Mouse (Mus musculus) testis, adult 2 months (tissue): ENCODE results near the gene Gm49392. TPM values are rescaled to one million over a fixed set of nuclear protein-coding genes. Genes with fewer than 3 reads are reported as not detected.

ENCODE experiments used
- H3K27ac ChIP-seq: fragments of 200-500 bp; 2 replicates; pipeline ENCODE4 v1.5.1; 2012; ENCODE audit warnings: low read depth, low read length; ENCODE audit not compliant: control insufficient read depth, insufficient read depth
- H3K27me3 ChIP-seq: fragments of 200-500 bp; 2 replicates; pipeline ENCODE4 v1.6.1; 2012; ENCODE audit warnings: mild to moderate bottlenecking, low read length, moderate library complexity; ENCODE audit not compliant: control insufficient read depth, insufficient read depth
- H3K36me3 ChIP-seq: fragments of 200-500 bp; 2 replicates; pipeline ENCODE4 v1.6.1; 2012; ENCODE audit warnings: mild to moderate bottlenecking, low read length; ENCODE audit not compliant: control insufficient read depth, insufficient read depth
- H3K4me1 ChIP-seq: fragments of 200-500 bp; 2 replicates; pipeline ENCODE4 v1.6.1; 2012; ENCODE audit warnings: low read length; ENCODE audit not compliant: control insufficient read depth, insufficient read depth
- H3K4me3 ChIP-seq: fragments of 200-500 bp; 2 replicates; pipeline ENCODE4 v1.5.1; 2012; ENCODE audit warnings: low read depth, mild to moderate bottlenecking, low read length, moderate library complexity, mixed read lengths; ENCODE audit not compliant: control insufficient read depth
- CTCF ChIP-seq: fragments of 200-500 bp; IDR thresholded peaks from 2 replicates; pipeline ENCODE4 v1.5.1; 2012; ENCODE audit warnings: low read depth, mild to moderate bottlenecking, inconsistent platforms, low read length, moderate library complexity; ENCODE audit not compliant: control insufficient read depth, insufficient read depth, insufficient replicate concordance
- POLR2A ChIP-seq: fragments of 200-500 bp; IDR thresholded peaks from 2 replicates; pipeline ENCODE4 v1.6.1; 2012; ENCODE audit warnings: low read depth, mild to moderate bottlenecking, inconsistent platforms, low read length, moderate library complexity; ENCODE audit not compliant: control insufficient read depth
- polyA plus RNA-seq: library from polyadenylated mRNA; depleted of rRNA; stranded (reverse); fragments of >200 nt; gene quantifications from 2 replicates; pipeline ENCODE4 v1.2.3, GENCODE M21; 2012; rRNA removed

The Gm49392 gene
- polyA plus RNA-seq, 1 experiment = 0.12 TPM

GRCm38 (mm10) chr13:60819469-60819868 lies 77.2 kb downstream of the Gm49392 start:
- TF ChIP-seq POLR2A (no peak), CTCF (peak; percentile 48; the same call in 1 of the 2 replicates)
- H3K36me3 ChIP-seq = no peaks in the 10 kb centered on the region
- no peaks in the 10 kb centered on the region for H3K4me1 ChIP-seq
- H3K27ac ChIP-seq = no peak overlapping the region
- no peak overlapping the region for H3K4me3 ChIP-seq
- H3K27me3 ChIP-seq = no peaks in the 10 kb centered on the region

- no peaks in the 10 kb centered on the region for H3K4me1 ChIP-seq
- no peak overlapping the region for H3K4me3 ChIP-seq
- H3K27me3 ChIP-seq = no peaks in the 10 kb centered on the region
- no peaks in the 10 kb centered on the region for H3K36me3 ChIP-seq
- TF ChIP-seq CTCF (no peak), POLR2A (no peak)
- H3K27ac ChIP-seq = no peak overlapping the region
Measured at GRCm38 (mm10) chr13:60813722-60814121, 83.0 kb downstream of the Gm49392 start.

DNA sequence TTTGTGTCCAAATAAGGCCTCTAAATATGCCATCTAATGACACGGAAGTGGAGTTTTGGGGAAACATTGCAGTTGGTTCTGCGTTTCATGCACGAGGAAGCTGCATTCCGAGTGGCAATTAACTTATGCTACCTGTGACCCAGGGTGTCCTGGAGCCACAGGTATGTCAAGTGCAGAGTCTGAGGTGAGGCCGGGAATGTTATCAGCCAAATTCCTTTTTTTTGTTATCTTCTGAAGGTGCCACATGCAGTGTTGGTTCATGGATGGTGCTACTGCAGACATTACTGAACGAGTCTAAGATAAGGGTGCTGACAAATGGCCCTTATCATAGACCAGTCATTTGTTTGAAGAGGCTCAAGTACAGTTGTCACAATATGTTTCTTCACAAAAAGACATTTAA lies 83.9 kb downstream of the Gm49392 start:
- H3K4me3 ChIP-seq = no peak overlapping the region
- TF ChIP-seq CTCF = no peak
- TF ChIP-seq POLR2A = no peak
- H3K27me3 ChIP-seq = no peaks in the 10 kb centered on the region
- H3K36me3 ChIP-seq = no peaks in the 10 kb centered on the region
- H3K4me1 ChIP-seq = no peaks in the 10 kb centered on the region
- no peak overlapping the region for H3K27ac ChIP-seq

- Histone ChIP-seq H3K4me1 (no peaks in the 10 kb centered on the region), H3K27ac (no peak overlapping the region), H3K4me3 (no peak overlapping the region), H3K27me3 (no peaks in the 10 kb centered on the region), H3K36me3 (no peaks in the 10 kb centered on the region)
- TF ChIP-seq CTCF = no peak
- TF ChIP-seq POLR2A = no peak
Measured at GRCm38 (mm10) chr13:60809690-60810089, 87.0 kb downstream of the Gm49392 start.

- no peaks in the 10 kb centered on the region for H3K27me3 ChIP-seq
- H3K27ac ChIP-seq = no peak within 1 kb of the TSS
- TF ChIP-seq POLR2A = no peak
- H3K4me1 ChIP-seq = no peaks in the 10 kb centered on the region
- no peak within 1 kb of the TSS for H3K4me3 ChIP-seq
- H3K36me3 ChIP-seq = no peaks in the 10 kb centered on the region
Measured at GRCm38 (mm10) chr13:60802749-60803148, 93.9 kb downstream of the Gm49392 start, which contains the start of gene Ctsll3. TSS of gene Ctsll3 (minus strand) at chr13:60802849.

Other genes starting within 250 kb of the Gm49392 start
- gene BC051665, start 110.5 kb downstream of the Gm49392 start, polyA plus RNA-seq = not detected in 2 replicates
- not detected in 2 replicates for gene Ctsll3, start 94.0 kb downstream of the Gm49392 start, polyA plus RNA-seq
- gene 4930486L24Rik, start 32.4 kb downstream of the Gm49392 start, polyA plus RNA-seq = 0.23 and 0.36 TPM in 2 replicates
- 0.23 TPM in 1 of 2 replicates, not detected in the other for gene Ctla2b, start 553 bp upstream of the Gm49392 start, polyA plus RNA-seq
- not detected in 2 replicates for gene Tpbpb, start 8.0 kb upstream of the Gm49392 start, polyA plus RNA-seq
- gene Gm49393, start 38.7 kb upstream of the Gm49392 start, polyA plus RNA-seq = not detected in 2 replicates
- 0.15 and 0.37 TPM in 2 replicates for gene Gm49391, start 39.7 kb upstream of the Gm49392 start, polyA plus RNA-seq
- gene Ctla2a, start 39.7 kb upstream of the Gm49392 start, polyA plus RNA-seq = 0.22 and 1.2 TPM in 2 replicates
- gene Tpbpa, start 45.1 kb upstream of the Gm49392 start, polyA plus RNA-seq = not detected in 2 replicates
- gene Ctsj, start 109.1 kb upstream of the Gm49392 start, polyA plus RNA-seq = not detected in 2 replicates
- gene Ctsq, start 143.7 kb upstream of the Gm49392 start, polyA plus RNA-seq = not detected in 2 replicates